Mouse (Mus musculus) lung, adult 2 months (tissue): Measurements from ENCODE around the gene Nfil3.

Experiments
- CTCF ChIP-seq: fragments of 200-500 bp; IDR thresholded peaks from 2 replicates; pipeline ENCODE4 v1.5.1; 2011; ENCODE audit warnings: mild to moderate bottlenecking, low read length, control low read depth; ENCODE audit not compliant: insufficient read depth
- POLR2A ChIP-seq: fragments of 200-500 bp; IDR thresholded peaks from 2 replicates; pipeline ENCODE4 v1.6.1; 2011; ENCODE audit warnings: low read depth, mild to moderate bottlenecking, control low read depth, low read length, borderline replicate concordance; ENCODE audit errors: extremely low read depth

- TF ChIP-seq CTCF = no peak
- peak; percentile 68 for TF ChIP-seq POLR2A
Measured at GRCm38 (mm10) chr13:52980951-52981421, at the start of gene Nfil3.
